Mouse (Mus musculus): ENCODE measurements at regions not wholly inside any gene's neighbourhood (a gene's known extent, or its start where the extent isn't known, plus 50 kb on each side); places are given as distances from the start of the nearest gene placed in this dataset.

GRCm38 (mm10) chr4:125765171-125765570 is 259.2 kb upstream of the Csf3r start:
- Histone ChIP-seq H3K36me3 (replicated peaks; ENCODE audit: control insufficient read depth, insufficient read depth, low read depth, low read length) (no peaks in the 10 kb centered on the region), H3K27ac (replicated peaks; ENCODE audit: low read depth, low read length) (no peak overlapping the region), H3K4me1 (ENCODE audit: control insufficient read depth, insufficient read depth, low read length) (no peaks in the 10 kb centered on the region), H3K4me3 (ENCODE audit: low read depth, low read length) (no peak overlapping the region), H3K27me3 (ENCODE audit: control insufficient read depth, insufficient read depth, low read length) (no peaks in the 10 kb centered on the region), H3K9ac (replicated peaks; ENCODE audit: low read length) (no peak overlapping the region), H3K4me2 (ENCODE audit: low read depth, low read length) (no peak overlapping the region), H3K9me3 (replicated peaks; ENCODE audit: control insufficient read depth, low read length) (no peaks in the 10 kb centered on the region)
- whole genome bisulfite sequencing = 84% methylated on average over 8 of the region's 8 CpGs
- DNase-seq (ENCODE audit: low spot score) (no peak), ATAC-seq (replicated peaks; ENCODE audit: insufficient number of reproducible peaks, low FRiP score, low TSS enrichment, low read depth) (no peak)

- H3K27ac ChIP-seq (replicated peaks; ENCODE audit: low read depth, low read length) = no peak overlapping the region
- no peaks in the 10 kb centered on the region for H3K4me1 ChIP-seq (ENCODE audit: control insufficient read depth, insufficient read depth, low read length)
- H3K4me3 ChIP-seq (ENCODE audit: low read depth, low read length) = no peak overlapping the region
- no peak overlapping the region for H3K9ac ChIP-seq (replicated peaks; ENCODE audit: low read length)
- no peaks in the 10 kb centered on the region for H3K27me3 ChIP-seq (ENCODE audit: control insufficient read depth, insufficient read depth, low read length)
- 79% methylated on average over 4 of the region's 4 CpGs for WGBS
- no peaks in the 10 kb centered on the region for H3K9me3 ChIP-seq (replicated peaks; ENCODE audit: control insufficient read depth, low read length)
- ATAC-seq (replicated peaks; ENCODE audit: insufficient number of reproducible peaks, low FRiP score, low TSS enrichment, low read depth) = no peak
- DNase-seq (ENCODE audit: low spot score) = no peak
- H3K36me3 ChIP-seq (replicated peaks; ENCODE audit: control insufficient read depth, insufficient read depth, low read depth, low read length) = no peaks in the 10 kb centered on the region
- H3K4me2 ChIP-seq (ENCODE audit: low read depth, low read length) = no peak overlapping the region
These were observed 247.2 kb upstream of the Csf3r start for GRCm38 (mm10) chr4:125777126-125777525.

- H3K4me1 ChIP-seq (ENCODE audit: control insufficient read depth, insufficient read depth, low read length) = no peaks in the 10 kb centered on the region
- no peak for ATAC-seq (replicated peaks; ENCODE audit: insufficient number of reproducible peaks, low FRiP score, low TSS enrichment, low read depth)
- H3K4me2 ChIP-seq (ENCODE audit: low read depth, low read length) = no peak overlapping the region
- no peaks in the 10 kb centered on the region for H3K9me3 ChIP-seq (replicated peaks; ENCODE audit: control insufficient read depth, low read length)
- no peaks in the 10 kb centered on the region for H3K36me3 ChIP-seq (replicated peaks; ENCODE audit: control insufficient read depth, insufficient read depth, low read depth, low read length)
- no peaks in the 10 kb centered on the region for H3K27me3 ChIP-seq (ENCODE audit: control insufficient read depth, insufficient read depth, low read length)
- no peak for DNase-seq (ENCODE audit: low spot score)
- H3K27ac ChIP-seq (replicated peaks; ENCODE audit: low read depth, low read length) = no peak overlapping the region
- WGBS = 45% methylated on average over 4 of the region's 4 CpGs
- H3K4me3 ChIP-seq (ENCODE audit: low read depth, low read length) = no peak overlapping the region
- H3K9ac ChIP-seq (replicated peaks; ENCODE audit: low read length) = no peak overlapping the region
These were observed 244.2 kb upstream of the Csf3r start for GRCm38 (mm10) chr4:125780113-125780512.

- no peak overlapping the region for H3K4me3 ChIP-seq (ENCODE audit: low read depth, low read length)
- no peaks in the 10 kb centered on the region for H3K36me3 ChIP-seq (replicated peaks; ENCODE audit: control insufficient read depth, insufficient read depth, low read depth, low read length)
- H3K27ac ChIP-seq (replicated peaks; ENCODE audit: low read depth, low read length) = no peak overlapping the region
- H3K4me1 ChIP-seq (ENCODE audit: control insufficient read depth, insufficient read depth, low read length) = no peaks in the 10 kb centered on the region
- H3K4me2 ChIP-seq (ENCODE audit: low read depth, low read length) = no peak overlapping the region
- ATAC-seq (replicated peaks; ENCODE audit: insufficient number of reproducible peaks, low FRiP score, low TSS enrichment, low read depth) = peak; percentile 29; the same call in 1 of the 2 replicates
- no peaks in the 10 kb centered on the region for H3K27me3 ChIP-seq (ENCODE audit: control insufficient read depth, insufficient read depth, low read length)
- H3K9me3 ChIP-seq (replicated peaks; ENCODE audit: control insufficient read depth, low read length) = no peaks in the 10 kb centered on the region
- DNase-seq (ENCODE audit: low spot score) = no peak
- no peak overlapping the region for H3K9ac ChIP-seq (replicated peaks; ENCODE audit: low read length)
- WGBS = 20% methylated on average over 12 of the region's 12 CpGs
These were observed 243.3 kb upstream of the Csf3r start for GRCm38 (mm10) chr4:125780921-125781487.

- Histone ChIP-seq H3K9ac (replicated peaks; ENCODE audit: low read length) (no peak overlapping the region), H3K27ac (replicated peaks; ENCODE audit: low read depth, low read length) (no peak overlapping the region), H3K27me3 (ENCODE audit: control insufficient read depth, insufficient read depth, low read length) (no peaks in the 10 kb centered on the region), H3K4me3 (ENCODE audit: low read depth, low read length) (no peak overlapping the region), H3K9me3 (replicated peaks; ENCODE audit: control insufficient read depth, low read length) (no peaks in the 10 kb centered on the region), H3K4me2 (ENCODE audit: low read depth, low read length) (no peak overlapping the region), H3K36me3 (replicated peaks; ENCODE audit: control insufficient read depth, insufficient read depth, low read depth, low read length) (no peaks in the 10 kb centered on the region), H3K4me1 (ENCODE audit: control insufficient read depth, insufficient read depth, low read length) (no peaks in the 10 kb centered on the region)
- DNase-seq (ENCODE audit: low spot score) = no peak
- no peak for ATAC-seq (replicated peaks; ENCODE audit: insufficient number of reproducible peaks, low FRiP score, low TSS enrichment, low read depth)
- 75% methylated on average over 3 of the region's 3 CpGs for WGBS
These were observed 242.0 kb upstream of the Csf3r start for GRCm38 (mm10) chr4:125782346-125782745.

GRCm38 (mm10) chr4:125786083-125786482 is 238.3 kb upstream of the Csf3r start:
- 14% methylated on average over 3 of the region's 3 CpGs for WGBS
- H3K9me3 ChIP-seq (replicated peaks; ENCODE audit: control insufficient read depth, low read length) = no peaks in the 10 kb centered on the region

GRCm38 (mm10) chr4:125794679-125795078 is 229.7 kb upstream of the Csf3r start:
- ATAC-seq (replicated peaks; ENCODE audit: insufficient number of reproducible peaks, low FRiP score, low TSS enrichment, low read depth) = no peak
- H3K4me3 ChIP-seq (ENCODE audit: low read depth, low read length) = no peak overlapping the region
- no peaks in the 10 kb centered on the region for H3K4me1 ChIP-seq (ENCODE audit: control insufficient read depth, insufficient read depth, low read length)
- H3K27ac ChIP-seq (replicated peaks; ENCODE audit: low read depth, low read length) = no peak overlapping the region
- H3K36me3 ChIP-seq (replicated peaks; ENCODE audit: control insufficient read depth, insufficient read depth, low read depth, low read length) = no peaks in the 10 kb centered on the region
- no peaks in the 10 kb centered on the region for H3K27me3 ChIP-seq (ENCODE audit: control insufficient read depth, insufficient read depth, low read length)
- 80% methylated on average over 4 of the region's 4 CpGs for WGBS
- DNase-seq (ENCODE audit: low spot score) = no peak
- H3K9me3 ChIP-seq (replicated peaks; ENCODE audit: control insufficient read depth, low read length) = no peaks in the 10 kb centered on the region
- no peak overlapping the region for H3K9ac ChIP-seq (replicated peaks; ENCODE audit: low read length)
- H3K4me2 ChIP-seq (ENCODE audit: low read depth, low read length) = no peak overlapping the region

More at GRCm38 (mm10) chr4:125786083-125786482, 238.3 kb upstream of the Csf3r start:
- no peaks in the 10 kb centered on the region for H3K4me1 ChIP-seq (ENCODE audit: control insufficient read depth, insufficient read depth, low read length)
- ATAC-seq (replicated peaks; ENCODE audit: insufficient number of reproducible peaks, low FRiP score, low TSS enrichment, low read depth) = no peak
- no peaks in the 10 kb centered on the region for H3K36me3 ChIP-seq (replicated peaks; ENCODE audit: control insufficient read depth, insufficient read depth, low read depth, low read length)
- H3K9ac ChIP-seq (replicated peaks; ENCODE audit: low read length) = no peak overlapping the region
- H3K27ac ChIP-seq (replicated peaks; ENCODE audit: low read depth, low read length) = no peak overlapping the region
- no peak overlapping the region for H3K4me2 ChIP-seq (ENCODE audit: low read depth, low read length)
- no peak for DNase-seq (ENCODE audit: low spot score)
- no peaks in the 10 kb centered on the region for H3K27me3 ChIP-seq (ENCODE audit: control insufficient read depth, insufficient read depth, low read length)
- H3K4me3 ChIP-seq (ENCODE audit: low read depth, low read length) = no peak overlapping the region

- WGBS = 88% methylated on average over 4 of the region's 4 CpGs
- no peak for DNase-seq (ENCODE audit: low spot score)
- no peak overlapping the region for H3K4me3 ChIP-seq (ENCODE audit: low read depth, low read length)
- H3K36me3 ChIP-seq (replicated peaks; ENCODE audit: control insufficient read depth, insufficient read depth, low read depth, low read length) = no peaks in the 10 kb centered on the region
- no peaks in the 10 kb centered on the region for H3K27me3 ChIP-seq (ENCODE audit: control insufficient read depth, insufficient read depth, low read length)
- H3K4me1 ChIP-seq (ENCODE audit: control insufficient read depth, insufficient read depth, low read length) = no peaks in the 10 kb centered on the region
- no peak overlapping the region for H3K27ac ChIP-seq (replicated peaks; ENCODE audit: low read depth, low read length)
- ATAC-seq (replicated peaks; ENCODE audit: insufficient number of reproducible peaks, low FRiP score, low TSS enrichment, low read depth) = no peak
- H3K9me3 ChIP-seq (replicated peaks; ENCODE audit: control insufficient read depth, low read length) = no peaks in the 10 kb centered on the region
- no peak overlapping the region for H3K4me2 ChIP-seq (ENCODE audit: low read depth, low read length)
- no peak overlapping the region for H3K9ac ChIP-seq (replicated peaks; ENCODE audit: low read length)
These were observed 216.4 kb upstream of the Csf3r start for GRCm38 (mm10) chr4:125807923-125808322.

Measured in embryonic facial prominence, embryonic 11.5 days (tissue).